8 mouse cellular contexts compared by ENCODE assay signal in genomic region chr9:120672452-120672851, GRCm38 (mm10).
DNase-seq lines count a peak whose midpoint lies in the region; ATAC-seq and TF ChIP-seq lines count a peak whose summit lies in the region.
"Had no signal": no experiment of that assay in that cellular context is flagged by ENCODE, and none has a peak within 500 bp of the region (broad histone marks: within the 10 kb centered on the region; RNA-seq: fewer than 3 reads in every experiment).

No protein-coding gene starts in this region.

- no peak overlapping the region for H3K27ac ChIP-seq in hindbrain, embryonic 16.5 days (ENCODE audit: low read depth, low read length)
- peak overlapping the region; percentile 26; the same call in 1 of the 2 replicates for H3K27ac ChIP-seq in midbrain, postnatal 0 days (ENCODE audit: low read depth, low read length)
- no peak overlapping the region for H3K27ac ChIP-seq in liver, embryonic 11.5 days (ENCODE audit: low read depth, low read length)
- H3K27ac ChIP-seq: embryonic facial prominence, embryonic 13.5 days had no signal

- H3K36me3 ChIP-seq in hindbrain, embryonic 16.5 days (ENCODE audit: control insufficient read depth, insufficient read depth, low read length): no peaks in the 10 kb centered on the region
- no peaks in the 10 kb centered on the region for H3K36me3 ChIP-seq in midbrain, postnatal 0 days (ENCODE audit: insufficient read depth, low read length)
- H3K36me3 ChIP-seq in liver, embryonic 11.5 days (ENCODE audit: control insufficient read depth, insufficient read depth, low read length): no peaks in the 10 kb centered on the region
- H3K36me3 ChIP-seq: embryonic facial prominence, embryonic 13.5 days had no signal

- 10% methylated on average over 6 of the region's 6 CpGs for WGBS in hindbrain, embryonic 16.5 days
- 6% methylated on average over 6 of the region's 6 CpGs for WGBS in midbrain, postnatal 0 days
- WGBS in liver, embryonic 11.5 days: 49% methylated on average over 6 of the region's 6 CpGs

- DNase-seq in ES-CJ7 (ENCODE audit: low read depth, low spot score): peak; percentile 49
- peak; percentile 81 for DNase-seq in brain, embryonic 14.5 days (ENCODE audit: low read depth)
- DNase-seq in midbrain, postnatal 0 days (ENCODE audit: low spot score): peak; percentile 63
- DNase-seq in liver, embryonic 11.5 days (ENCODE audit: low spot score): no peak
- DNase-seq in spleen, adult 18-20 months: no peak

- no peak overlapping the region for H3K4me3 ChIP-seq in hindbrain, embryonic 16.5 days (ENCODE audit: low read length)
- no peak overlapping the region for H3K4me3 ChIP-seq in midbrain, postnatal 0 days (ENCODE audit: low read depth, low read length)
- no peak overlapping the region for H3K4me3 ChIP-seq in liver, embryonic 11.5 days (ENCODE audit: low read depth, low read length)
- H3K4me3 ChIP-seq: embryonic facial prominence, embryonic 13.5 days had no signal

- no peaks in the 10 kb centered on the region for H3K9me3 ChIP-seq in hindbrain, embryonic 16.5 days (ENCODE audit: control insufficient read depth, low read length)
- no peaks in the 10 kb centered on the region for H3K9me3 ChIP-seq in midbrain, postnatal 0 days (ENCODE audit: low read length)
- no peaks in the 10 kb centered on the region for H3K9me3 ChIP-seq in liver, embryonic 11.5 days (ENCODE audit: control insufficient read depth, low read length)
- H3K9me3 ChIP-seq: embryonic facial prominence, embryonic 13.5 days had no signal

- TF ChIP-seq CTCF in brain, embryonic 14.5 days (IDR thresholded peaks at IDR 0.05; ENCODE audit: borderline replicate concordance, extremely low read depth, insufficient read depth, insufficient read length): no peak
- peak; percentile 21; the same call in 1 of the 2 replicates for TF ChIP-seq CTCF in midbrain, postnatal 0 days (IDR thresholded peaks at IDR 0.05)

- TF ChIP-seq POLR2A in brain, embryonic 14.5 days (IDR thresholded peaks at IDR 0.05; ENCODE audit: borderline replicate concordance, extremely low read depth, insufficient read depth, insufficient read length, poor library complexity, severe bottlenecking): no peak

- peak overlapping the region; percentile 10; the same call in 1 of the 2 replicates for H3K4me2 ChIP-seq in hindbrain, embryonic 16.5 days (ENCODE audit: low read length)
- H3K4me2 ChIP-seq in midbrain, postnatal 0 days (ENCODE audit: low read depth, low read length, poor library complexity, severe bottlenecking): peak overlapping the region; percentile 21; the same call in 1 of the 2 replicates
- no peak overlapping the region for H3K4me2 ChIP-seq in liver, embryonic 11.5 days
- H3K4me2 ChIP-seq: embryonic facial prominence, embryonic 13.5 days had no signal

- peak; percentile 78 for ATAC-seq in hindbrain, embryonic 16.5 days
- ATAC-seq in midbrain, postnatal 0 days (ENCODE audit: low FRiP score): peak; percentile 60; the same call in 1 of the 2 replicates
- no peak for ATAC-seq in liver, embryonic 11.5 days (replicated peaks; ENCODE audit: low FRiP score)
- ATAC-seq in megakaryocyte progenitor cell, adult 5-6 weeks (replicated peaks; ENCODE audit: poor library complexity): no peak

- no peaks in the 10 kb centered on the region for H3K27me3 ChIP-seq in hindbrain, embryonic 16.5 days (replicated peaks; ENCODE audit: control insufficient read depth, insufficient read depth, low read length)
- H3K27me3 ChIP-seq in midbrain, postnatal 0 days (ENCODE audit: insufficient read depth, low read length): no peaks in the 10 kb centered on the region
- peaks cover 24% of the 10 kb centered on the region; the same call in 1 of the 2 replicates for H3K27me3 ChIP-seq in liver, embryonic 11.5 days (replicated peaks; ENCODE audit: control insufficient read depth, insufficient read depth, low read length)

- H3K4me1 ChIP-seq in hindbrain, embryonic 16.5 days (ENCODE audit: control insufficient read depth, insufficient read depth, low read depth, low read length): peaks cover 22% of the 10 kb centered on the region
- peaks cover 14% of the 10 kb centered on the region; the same call in 1 of the 2 replicates for H3K4me1 ChIP-seq in midbrain, postnatal 0 days (ENCODE audit: insufficient read depth, low read length)
- no peaks in the 10 kb centered on the region for H3K4me1 ChIP-seq in liver, embryonic 11.5 days (replicated peaks; ENCODE audit: control insufficient read depth, insufficient read depth, low read length)

- no peak overlapping the region for H3K9ac ChIP-seq in hindbrain, embryonic 16.5 days (ENCODE audit: low read depth, low read length)
- H3K9ac ChIP-seq in midbrain, postnatal 0 days (replicated peaks; ENCODE audit: low read length, poor library complexity, severe bottlenecking): no peak overlapping the region
- H3K9ac ChIP-seq in liver, embryonic 11.5 days (ENCODE audit: low read depth, low read length): no peak overlapping the region
- H3K9ac ChIP-seq: embryonic facial prominence, embryonic 13.5 days had no signal

Comparison
In these comparisons a context has a peak if more than half of its experiments do, and no peak if none do; other contexts are left out.
1. DNase-seq: peak in ES-CJ7 (single experiment), brain, embryonic 14.5 days (single experiment) and midbrain, postnatal 0 days (single experiment); none in liver, embryonic 11.5 days (single experiment) and spleen, adult 18-20 months (0 of 2).
2. ATAC-seq: peak in hindbrain, embryonic 16.5 days (single experiment) and midbrain, postnatal 0 days (single experiment); none in liver, embryonic 11.5 days (single experiment) and megakaryocyte progenitor cell, adult 5-6 weeks (single experiment).